Mouse (Mus musculus): Measurements from ENCODE around the gene Btbd35f11.
"Not testable (repeated sequence)": the region's sequence is repeated elsewhere in the genome, so short reads cannot be mapped to it uniquely, and the experiment has no call there.

Btbd35f11 gene

GRCm38 (mm10) chrX:3443590-3443989 is at the start of gene Btbd35f11:
Gene Btbd35f11, minus strand, starts transcription at chrX:3443690.
- DNase-seq, result not testable (repeated sequence)

GRCm38 (mm10) chrX:3409946-3410345 is 33.5 kb downstream of the Btbd35f11 start:
- not testable (repeated sequence) for DNase-seq

All from cerebellum, postnatal 10 days (tissue).